Mouse (Mus musculus) ES-E14 (cell line): ENCODE measurements around the gene Colgalt1.

Source experiments
- CHD2 ChIP-seq: IDR thresholded peaks from 2 replicates; pipeline ENCODE4 v1.6.1; 2014; ENCODE audit warnings: mild to moderate bottlenecking, low read depth, low read length, inconsistent platforms
- HCFC1 ChIP-seq: IDR thresholded peaks from 2 replicates; pipeline ENCODE4 v1.6.1; 2012; ENCODE audit warnings: low read length, inconsistent platforms, borderline replicate concordance; ENCODE audit not compliant: insufficient read depth
- MAFK ChIP-seq: IDR thresholded peaks from 2 replicates; pipeline ENCODE4 v1.6.1; 2014; ENCODE audit warnings: mild to moderate bottlenecking, low read depth, low read length, inconsistent platforms; ENCODE audit not compliant: insufficient read depth
- ZC3H11A ChIP-seq: IDR thresholded peaks from 2 replicates; pipeline ENCODE4 v1.6.1; 2012; ENCODE audit warnings: low read depth, mild to moderate bottlenecking, inconsistent platforms, low read length, borderline replicate concordance
- ZNF384 ChIP-seq: IDR thresholded peaks from 2 replicates; pipeline ENCODE4 v1.6.1; 2012; ENCODE audit warnings: low read depth, low read length, inconsistent platforms

- no peak for TF ChIP-seq CHD2
- no peak for TF ChIP-seq HCFC1
- no peak for TF ChIP-seq MAFK
- TF ChIP-seq ZC3H11A, result no peak
- TF ChIP-seq ZNF384, result no peak
These were observed 47.0 kb downstream of the Colgalt1 start for GRCm38 (mm10) chr8:71657816-71658215.
